Mouse (Mus musculus): ENCODE measurements around the gene Ablim2.

The Ablim2 gene

DNA sequence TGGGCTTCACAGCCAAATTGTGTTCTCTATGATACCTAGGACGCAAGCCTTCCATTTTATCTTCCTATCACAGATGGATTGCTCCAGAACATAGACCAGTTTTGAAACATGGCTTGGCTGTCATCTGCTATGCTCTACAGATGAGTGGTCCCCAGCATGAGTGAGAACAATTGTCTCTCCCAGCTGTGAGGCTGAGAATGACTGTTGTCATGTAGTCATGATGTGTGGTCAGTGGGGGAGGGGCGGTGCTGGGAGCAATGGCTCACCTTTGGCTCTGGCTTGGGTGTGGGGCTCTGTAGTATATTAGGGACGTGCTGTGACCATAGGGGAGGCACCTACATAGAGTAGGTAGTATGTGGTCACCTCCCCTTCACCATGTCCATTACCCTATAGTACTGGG lies 60.2 kb downstream of the Ablim2 start:
- DNase-seq, result no peak

DNA sequence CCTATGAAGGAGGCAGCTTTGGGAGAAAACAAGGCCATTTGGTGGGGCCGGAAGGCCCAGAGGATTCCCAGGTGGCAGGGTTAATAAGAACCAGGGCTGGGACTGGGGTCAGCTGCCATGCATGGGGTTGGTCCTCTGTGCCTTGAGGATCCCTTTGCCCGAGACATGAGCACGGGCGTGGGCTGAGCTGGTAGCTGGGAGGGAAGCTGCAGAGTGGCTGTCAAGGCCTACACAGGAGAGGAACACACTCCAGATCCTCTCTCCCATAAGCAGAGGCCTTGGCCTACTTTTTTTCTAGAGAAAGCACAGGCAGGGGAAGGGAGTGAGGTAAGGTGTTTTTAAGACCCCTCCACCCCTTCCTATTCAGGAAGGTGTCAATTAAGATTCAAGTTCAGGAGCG lies 65.0 kb downstream of the Ablim2 start:
- no peak for DNase-seq

DNA sequence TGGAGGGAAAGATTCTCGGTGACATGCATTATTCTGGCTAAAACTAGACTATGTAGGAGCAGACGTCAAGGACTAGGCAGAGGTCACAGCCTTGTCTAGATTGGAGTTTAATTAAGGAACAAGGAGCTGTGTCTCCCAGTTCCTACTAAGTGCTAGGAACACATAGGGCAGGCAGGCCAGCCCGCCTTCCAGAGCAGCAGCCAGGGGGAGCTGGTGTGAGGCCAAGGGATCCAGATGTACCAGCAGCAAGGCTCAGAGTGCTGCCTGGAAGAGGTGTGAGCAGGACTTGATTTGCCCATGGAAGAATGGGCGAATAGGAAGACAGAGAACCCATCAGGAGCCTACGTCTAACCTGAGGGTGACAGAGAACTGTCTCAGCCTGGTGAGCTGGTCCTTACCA lies 68.8 kb downstream of the Ablim2 start:
- DNase-seq, result no peak

DNA sequence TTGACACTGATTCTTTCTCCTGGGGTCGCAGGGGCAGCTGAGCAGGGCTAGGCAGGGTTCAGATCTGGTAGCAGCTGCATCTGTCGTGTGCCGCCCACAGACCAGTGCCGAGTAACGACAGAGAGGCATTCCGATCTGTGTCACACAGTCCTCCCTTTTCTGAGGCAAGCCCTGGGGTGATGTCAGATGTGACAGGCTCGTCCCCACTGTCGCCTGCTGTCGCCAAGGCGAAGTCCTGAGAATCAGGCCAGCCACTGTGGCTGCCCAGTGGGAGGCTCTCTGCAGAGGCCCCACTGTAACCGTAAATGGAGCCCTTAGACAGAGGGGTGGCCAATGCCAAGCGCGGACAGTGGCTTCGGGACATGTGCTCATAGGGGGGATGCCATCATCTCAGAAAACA lies 69.4 kb downstream of the Ablim2 start:
- DNase-seq, result peak; percentile 68

DNA sequence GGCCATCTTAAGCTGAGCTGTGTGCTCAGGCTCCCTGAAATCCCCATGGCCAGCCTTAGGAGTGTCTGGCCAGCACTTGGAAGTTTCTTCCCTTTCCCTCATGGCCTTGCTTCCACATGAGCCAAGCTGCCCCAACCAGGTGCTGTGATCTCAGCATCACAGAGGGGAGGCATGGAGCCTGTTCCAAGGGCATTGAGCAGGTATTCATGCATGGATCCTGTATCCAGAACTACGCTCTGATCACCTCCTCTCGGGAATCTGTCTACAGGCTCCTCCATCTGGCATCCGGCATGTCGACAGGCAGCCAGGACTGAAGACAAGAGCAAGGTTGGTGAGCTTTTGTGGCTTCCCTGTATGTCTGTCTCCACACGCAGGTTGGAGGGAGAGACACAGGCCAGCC lies 70.2 kb downstream of the Ablim2 start:
- DNase-seq, result peak; percentile 77

DNA sequence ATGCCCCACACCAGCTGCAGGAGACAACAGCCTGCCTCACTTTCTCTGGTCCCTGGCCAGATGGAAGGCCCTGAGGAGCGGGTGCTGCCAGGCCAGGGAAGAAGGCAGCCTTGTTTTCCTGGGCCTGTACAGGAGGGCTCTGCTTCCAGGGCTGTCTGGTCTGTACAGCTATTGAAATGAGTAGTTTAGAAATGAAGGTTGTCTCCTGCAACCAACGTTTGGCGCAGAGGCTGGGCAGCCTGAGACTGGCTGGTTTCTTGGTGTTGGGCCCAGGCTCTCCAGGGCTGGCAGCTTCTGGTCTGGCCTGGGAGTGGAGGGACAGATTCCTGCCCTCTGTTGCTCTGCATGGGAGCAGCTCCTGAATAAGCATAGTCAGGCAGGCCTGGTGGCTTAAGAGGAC lies 72.4 kb downstream of the Ablim2 start:
- peak; percentile 86 for DNase-seq

DNA sequence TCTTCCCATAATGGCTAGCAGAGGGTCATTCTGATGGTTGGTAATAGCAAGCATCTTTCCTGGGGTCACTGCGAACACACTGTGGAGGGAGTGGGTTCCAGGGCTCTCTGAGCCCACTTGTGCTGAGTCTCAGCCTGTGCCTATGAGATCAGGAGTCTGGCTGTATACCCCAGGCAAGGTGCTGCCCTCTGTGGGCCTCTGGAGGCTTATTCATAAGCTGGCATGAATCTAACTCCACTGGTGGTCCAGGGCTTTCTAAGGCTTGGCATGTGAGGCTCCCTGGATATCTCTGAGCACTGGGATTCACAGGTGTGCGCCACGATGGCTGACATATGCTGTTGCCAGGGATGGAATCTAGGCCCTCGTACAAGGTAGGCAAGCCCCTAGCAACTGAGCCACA lies 76.2 kb downstream of the Ablim2 start:
- DNase-seq, result no peak

DNA sequence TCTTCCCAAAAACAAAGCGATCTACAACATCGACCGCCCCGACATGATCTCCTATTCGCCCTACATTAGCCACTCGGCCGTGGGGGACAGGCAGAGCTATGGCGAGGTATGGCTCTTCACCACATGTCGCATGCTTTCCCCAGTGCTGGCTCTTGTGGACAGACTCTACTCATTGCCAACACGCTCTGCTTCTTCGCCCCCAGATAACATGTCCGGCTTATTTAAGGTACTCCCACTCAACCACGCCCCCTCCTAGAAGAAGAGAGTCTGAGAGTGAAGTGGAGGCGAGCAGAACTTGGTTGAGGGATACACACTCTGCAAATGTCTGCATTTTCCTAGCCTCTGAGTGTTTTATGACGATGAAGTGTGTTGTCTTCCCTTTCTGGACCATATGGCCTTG lies 79.3 kb downstream of the Ablim2 start:
- no peak for DNase-seq

DNA sequence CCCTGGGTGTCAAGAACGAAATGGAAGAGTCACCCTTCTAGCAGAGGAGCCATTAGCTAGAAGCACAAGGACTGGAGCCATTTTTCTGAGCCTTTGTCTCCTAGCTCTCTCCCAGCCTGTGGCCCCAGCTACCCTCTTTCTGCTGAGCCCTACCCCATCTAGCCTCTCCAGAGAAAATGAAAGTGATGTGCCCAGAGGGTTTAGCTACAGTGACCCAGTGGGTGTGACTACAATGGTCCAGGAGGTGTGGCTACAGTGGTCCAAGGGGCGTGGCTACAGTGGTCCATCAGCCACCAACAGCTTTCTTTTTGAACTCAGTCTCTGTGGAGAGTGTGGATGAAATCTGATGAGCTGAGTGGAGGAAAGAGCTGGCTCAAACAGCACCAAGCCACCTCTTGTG lies 81.6 kb downstream of the Ablim2 start:
- DNase-seq, result no peak

DNA sequence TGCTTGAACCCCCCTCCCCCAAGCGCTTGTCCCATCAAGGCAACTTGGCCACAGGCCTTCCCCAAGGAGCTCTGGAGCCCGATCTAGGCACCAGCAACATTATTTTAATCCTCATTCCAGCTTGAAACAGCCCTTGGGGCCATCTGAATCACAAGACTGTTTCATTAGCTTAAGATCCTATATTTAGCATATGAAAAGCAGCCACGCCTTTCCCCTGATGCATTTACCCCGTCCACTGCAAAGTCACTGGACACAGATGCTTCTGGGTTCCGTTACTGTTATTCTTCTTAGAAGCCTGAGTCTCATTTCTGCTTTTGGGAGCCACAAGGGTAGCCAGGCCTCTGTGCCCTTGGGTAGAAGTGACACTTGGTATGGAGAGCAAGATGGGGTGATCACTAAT lies 93.8 kb downstream of the Ablim2 start:
- DNase-seq, result no peak

DNA sequence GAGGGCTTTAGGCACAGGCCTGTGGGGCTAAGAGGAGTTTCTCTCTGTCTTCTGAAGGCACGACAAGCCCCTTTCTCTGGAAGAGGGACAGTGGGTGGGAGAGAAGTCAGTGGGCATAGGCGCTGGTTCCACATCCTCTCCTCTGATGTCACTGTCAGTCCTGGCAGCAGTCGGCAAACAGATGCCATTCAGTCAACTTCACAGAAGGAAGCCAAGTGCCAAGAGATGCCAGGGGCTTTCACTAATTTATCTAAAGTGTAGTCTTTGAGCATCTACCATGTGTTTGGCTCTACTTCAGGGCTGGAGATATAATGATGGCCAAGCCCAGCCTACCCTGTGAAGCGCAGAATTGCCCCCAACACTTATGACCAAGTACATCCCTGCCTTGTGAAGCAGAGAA lies 95.8 kb downstream of the Ablim2 start:
- no peak for DNase-seq

DNA sequence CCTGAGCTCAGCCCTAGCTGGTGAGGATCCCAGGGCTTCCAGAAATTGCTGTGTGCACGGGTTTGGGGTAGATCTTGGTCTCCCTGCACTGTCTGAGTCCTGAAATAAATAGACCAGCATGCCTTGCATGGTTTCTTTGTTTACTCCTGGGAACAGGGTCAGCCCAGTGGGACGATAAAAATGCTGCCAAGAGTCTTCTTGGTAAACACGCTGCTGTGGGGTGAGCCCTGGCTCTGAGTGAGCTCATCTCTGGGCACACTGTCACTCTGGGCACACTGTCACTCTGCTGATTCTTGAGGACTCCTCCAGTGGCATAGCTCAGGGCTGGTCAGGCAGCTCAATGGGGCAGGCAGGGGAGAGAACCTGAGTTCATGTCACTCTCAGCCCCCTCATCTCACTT lies 98.6 kb downstream of the Ablim2 start:
- peak; percentile 56 for DNase-seq

DNA sequence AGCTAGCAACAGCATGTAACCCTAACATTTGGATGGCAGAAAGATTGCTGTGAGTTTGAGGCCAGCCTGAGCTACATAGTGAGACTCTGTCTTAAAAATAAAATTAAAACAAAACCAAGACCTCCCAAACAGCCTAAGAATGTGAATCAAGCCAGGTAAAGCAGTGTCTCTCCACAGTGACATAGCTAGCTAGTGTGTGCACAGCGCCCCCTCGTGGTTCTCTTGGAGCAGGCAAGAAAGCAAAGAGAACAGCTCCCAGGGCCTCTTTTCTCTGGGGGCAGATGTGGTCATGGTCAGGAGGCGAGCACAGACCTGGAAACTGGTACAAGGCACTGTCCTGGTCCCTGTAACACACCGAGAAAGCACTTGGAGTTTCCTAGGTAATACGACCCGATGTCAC lies 100.4 kb downstream of the Ablim2 start:
- DNase-seq, result peak; percentile 43

DNA sequence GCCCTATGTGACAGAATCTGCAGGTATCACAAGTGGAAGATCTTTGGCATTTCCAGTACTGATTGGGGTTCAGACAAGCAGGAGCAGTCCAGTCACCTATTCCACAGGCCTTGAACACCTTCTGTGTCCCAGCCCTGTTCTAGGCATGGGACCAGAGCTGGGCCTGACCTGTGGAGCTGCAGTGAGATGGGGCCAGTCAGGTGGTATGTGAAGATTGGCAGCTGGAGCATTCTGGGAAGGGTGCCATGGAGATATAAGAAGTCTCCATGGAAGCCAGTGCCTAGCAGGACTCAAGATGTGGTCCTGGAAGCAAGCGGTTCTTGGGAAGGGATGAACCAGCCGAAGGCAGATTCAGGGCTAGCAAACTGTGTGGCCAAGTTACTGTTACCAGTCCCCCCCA lies 103.8 kb downstream of the Ablim2 start:
- no peak for DNase-seq

DNA sequence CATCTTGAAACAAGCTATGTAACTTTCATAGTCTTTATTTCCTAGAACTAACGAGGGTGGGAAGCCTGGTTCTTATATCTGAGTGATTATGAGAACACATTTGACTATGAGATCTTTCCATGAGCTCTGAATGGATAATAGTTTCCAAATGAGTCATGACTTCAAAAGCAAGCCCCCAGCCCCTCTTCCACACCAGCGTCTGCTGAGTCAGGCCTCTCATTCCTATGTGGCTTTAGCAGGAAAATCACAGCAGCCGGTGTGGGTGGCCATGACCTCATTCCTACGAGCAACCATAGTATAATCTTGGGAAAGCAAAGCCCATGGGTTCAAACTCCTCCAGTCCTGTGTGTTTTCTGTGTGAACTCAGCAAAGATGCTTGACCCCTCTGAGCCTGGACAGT lies 112.3 kb downstream of the Ablim2 start:
- DNase-seq, result no peak

DNA sequence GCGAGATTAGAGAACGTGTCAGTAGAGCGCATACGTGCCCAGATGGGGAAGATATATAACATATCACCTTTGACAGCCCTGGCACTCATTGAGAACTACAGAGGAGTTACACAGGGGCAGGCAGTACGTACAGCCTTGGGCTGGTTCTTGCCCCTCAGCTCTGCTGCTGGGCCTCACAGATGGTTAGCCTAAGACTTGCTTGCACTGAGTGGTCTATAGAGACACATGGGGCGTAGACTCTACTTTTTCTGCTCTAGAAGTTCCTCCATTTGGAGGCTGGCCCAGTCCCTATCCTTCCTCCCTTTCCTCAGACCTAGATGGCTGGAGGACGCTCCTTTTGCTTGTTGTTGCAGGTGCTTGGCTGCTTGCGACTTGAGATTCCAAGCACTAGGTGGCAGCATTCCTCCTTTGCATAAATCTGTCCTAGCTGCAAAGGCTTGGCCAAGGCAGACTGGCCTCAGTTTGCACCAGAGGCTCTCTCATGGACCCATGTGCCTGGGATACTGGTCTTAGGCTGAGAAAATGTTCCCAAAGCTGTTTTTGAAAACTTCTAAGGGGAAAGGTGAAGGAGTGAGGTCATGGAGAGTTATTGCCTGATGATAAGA lies 112.8 kb downstream of the Ablim2 start:
- DNase-seq, result peak; percentile 64

DNA sequence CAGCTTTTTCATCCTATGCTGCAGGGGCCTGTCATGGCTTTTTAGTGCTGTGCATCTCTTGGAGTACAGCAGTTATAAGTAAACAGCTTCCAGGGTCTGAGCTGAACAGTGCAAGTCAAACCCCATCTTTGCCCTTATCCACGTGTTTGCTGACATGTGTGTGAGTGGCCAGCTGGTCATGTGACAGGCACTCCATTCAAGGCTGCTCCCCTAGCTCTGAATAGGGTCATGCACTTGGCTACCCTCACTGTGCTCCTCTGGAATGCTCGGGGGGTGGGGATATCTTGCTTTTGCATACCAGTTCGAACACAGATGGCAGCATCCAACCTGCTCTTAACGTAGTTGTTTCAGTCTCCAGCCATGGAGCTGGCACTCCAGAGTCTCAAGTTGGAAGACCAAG lies 115.7 kb downstream of the Ablim2 start:
- DNase-seq, result no peak

DNA sequence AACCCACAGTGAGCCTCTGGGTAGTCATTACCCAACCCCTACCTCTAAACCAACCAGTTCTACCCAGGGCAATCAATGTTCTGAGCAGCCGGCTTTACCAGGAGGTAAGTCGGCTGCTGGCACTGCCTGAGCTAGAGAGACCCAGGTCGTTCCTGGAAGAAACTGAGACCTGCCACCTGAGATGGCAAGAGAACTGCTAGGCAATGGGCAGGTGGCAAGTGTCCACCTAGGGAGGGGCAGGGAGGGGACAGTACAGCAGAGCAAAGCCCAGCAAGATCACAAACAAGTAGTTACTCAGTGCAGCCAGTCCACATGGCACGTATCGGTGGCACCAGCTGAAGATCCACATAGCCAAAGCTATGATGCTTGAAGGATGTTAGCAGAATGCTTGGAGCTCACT lies 118.6 kb downstream of the Ablim2 start:
- DNase-seq, result no peak

DNA sequence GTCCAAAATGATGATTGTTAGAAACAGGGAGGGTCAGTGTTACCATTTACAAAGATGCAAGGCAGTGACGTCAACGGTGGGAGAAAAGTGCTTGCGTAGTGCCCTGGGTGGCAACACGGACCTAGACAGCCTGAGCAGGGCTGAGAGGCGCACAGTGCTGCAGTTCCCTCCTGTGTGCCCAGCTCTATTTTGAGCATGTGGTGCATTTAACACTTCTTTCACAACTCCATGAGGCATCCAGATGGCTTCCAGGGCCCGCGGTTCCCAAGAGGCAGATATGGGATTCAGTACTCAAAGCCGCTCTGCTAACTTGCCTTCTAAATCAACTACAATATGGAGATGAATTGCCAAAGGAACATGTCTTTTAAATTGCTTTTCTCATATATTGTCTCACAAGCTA lies 121.5 kb downstream of the Ablim2 start:
- DNase-seq, result no peak

DNA sequence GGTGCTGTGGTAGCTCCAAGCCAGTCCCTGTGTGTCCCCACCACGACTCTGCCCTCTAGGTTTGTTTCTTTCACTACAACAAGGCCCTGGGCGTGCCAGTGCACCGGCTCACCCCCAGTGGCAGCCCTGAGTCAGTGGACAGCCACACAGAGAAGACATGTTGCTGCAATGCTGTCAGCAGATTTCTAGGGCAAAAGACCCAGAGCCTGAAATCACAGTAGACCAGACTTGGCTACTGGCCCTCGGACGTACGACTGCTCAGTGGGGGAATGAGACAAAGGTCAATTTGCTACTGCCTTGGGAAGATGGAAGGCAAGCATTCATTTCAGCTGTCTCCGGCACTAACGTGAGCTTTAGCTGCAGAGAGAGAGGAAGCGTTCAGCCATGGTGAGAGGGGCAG lies 124.7 kb downstream of the Ablim2 start:
- DNase-seq, result no peak

DNA sequence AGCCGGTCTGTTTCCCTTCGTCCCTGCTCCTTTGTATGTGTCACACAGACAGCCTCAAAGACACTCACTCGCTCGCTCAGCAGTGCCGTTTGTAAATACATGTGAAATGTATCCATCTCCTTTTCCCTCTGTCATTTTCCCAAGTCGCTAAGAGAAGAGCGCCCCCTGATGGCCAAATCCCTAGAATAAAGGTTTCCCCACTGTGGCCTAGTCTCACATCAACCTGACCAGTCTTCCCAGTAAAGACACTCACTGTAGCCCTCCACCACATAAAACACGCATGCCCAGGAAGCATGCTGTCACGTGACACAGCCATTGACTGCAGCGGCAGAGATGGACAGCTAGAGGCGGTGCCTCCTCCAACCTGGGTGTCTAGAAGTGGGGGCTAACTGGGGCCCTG lies 126.6 kb downstream of the Ablim2 start:
- no peak for DNase-seq

DNA sequence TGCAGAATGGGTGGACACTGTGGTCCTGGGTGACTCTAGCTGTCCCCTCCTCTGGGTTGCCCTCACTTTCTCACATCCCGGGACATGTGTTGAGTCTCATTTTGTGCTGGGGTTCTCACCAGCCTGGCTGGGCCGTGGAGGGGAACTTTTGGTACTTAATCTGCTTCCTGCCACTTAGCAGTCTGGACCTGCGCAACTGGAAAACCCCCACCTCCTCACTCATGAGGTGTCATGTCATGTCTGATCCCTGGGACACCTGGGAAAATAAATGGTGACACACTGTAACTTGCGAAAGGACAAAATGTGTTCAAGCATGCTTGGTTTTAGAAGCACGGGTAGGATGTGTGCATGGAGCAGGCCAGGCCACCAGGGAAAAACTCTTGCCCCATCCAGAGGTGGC lies 127.0 kb downstream of the Ablim2 start:
- no peak for DNase-seq

DNA sequence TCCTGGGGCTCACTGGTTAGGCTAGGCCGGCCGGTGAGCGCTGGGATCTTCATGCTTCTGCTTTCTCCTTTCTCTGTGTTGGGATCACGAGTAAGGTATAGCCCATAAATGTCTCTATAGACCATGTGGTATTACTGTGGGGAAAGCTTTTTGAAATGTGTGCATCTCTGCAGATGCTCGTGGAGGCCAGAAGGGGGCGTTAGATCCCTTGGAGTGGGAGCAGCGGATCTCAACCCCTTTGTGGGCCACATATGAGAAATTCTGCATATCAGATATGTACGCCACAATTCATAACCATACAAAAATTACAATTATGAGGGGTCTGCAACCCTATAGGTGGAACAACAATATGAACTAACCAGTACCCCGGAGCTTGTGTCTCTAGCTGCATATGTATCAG lies 131.3 kb downstream of the Ablim2 start:
- DNase-seq, result no peak

DNA sequence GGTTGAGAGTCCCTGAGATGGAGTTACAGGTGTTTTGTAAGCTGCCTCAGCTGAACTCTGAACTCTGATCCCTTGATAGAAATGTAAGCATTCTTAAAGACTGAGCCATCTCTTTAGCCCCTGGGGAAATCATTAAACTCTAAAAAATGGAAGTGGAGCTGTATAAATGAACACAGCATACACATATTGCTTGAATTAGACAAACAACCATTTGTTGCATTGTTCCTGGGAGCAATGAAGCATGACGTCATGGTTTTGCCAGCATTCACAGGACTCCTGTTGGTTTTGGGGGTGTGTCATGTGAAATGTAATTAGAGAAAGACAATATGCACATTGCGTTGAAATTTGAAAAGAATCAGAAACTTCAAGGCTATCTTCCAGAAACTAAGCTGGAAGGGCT lies 132.0 kb downstream of the Ablim2 start:
- DNase-seq, result no peak

DNA sequence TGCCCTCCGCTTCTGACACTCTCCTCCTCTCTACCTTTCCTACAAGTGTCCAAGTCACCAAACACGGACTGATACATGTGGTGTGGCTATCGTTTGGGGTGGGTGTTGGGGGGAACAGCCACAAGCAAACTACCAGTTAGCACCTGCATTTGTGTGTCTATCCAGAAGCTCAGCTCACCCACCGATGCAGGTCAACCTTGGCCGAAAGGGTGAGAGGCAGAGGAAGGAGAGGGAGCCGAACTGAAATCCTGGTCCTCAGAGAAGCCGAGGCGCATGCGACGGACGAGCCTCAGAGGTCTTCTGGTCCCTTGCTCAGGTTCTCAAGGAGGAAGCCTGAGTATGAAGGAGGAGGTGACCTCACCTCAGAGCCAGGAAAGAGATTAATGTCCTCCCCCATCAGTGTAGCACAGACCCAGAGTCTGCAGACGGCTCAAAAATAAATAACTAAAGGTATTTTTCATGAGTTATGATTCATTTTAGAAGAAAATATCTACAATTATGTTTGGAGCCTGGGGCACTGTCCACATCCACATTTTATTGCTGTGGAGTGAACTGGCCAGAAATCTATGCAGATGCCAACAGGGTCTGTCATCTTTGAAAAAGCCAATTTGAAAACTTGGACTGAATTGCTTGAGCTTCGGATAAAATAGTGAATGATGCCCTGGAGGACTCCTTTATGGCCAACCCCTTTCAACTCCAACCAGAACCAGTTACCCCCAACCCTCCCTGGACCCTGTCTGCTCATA lies 133.5 kb downstream of the Ablim2 start:
- DNase-seq, result no peak
